Mouse (Mus musculus) liver, embryonic 11.5 days (tissue): Measurements from ENCODE around the gene Lsm4. TPM values are rescaled to one million over a fixed set of nuclear protein-coding genes. Genes with fewer than 3 reads are reported as not detected.

ENCODE experiments used
- ATAC-seq: fragments of 200-750 bp; cut with Nextera tagmentation; replicated peaks from 2 replicates; pipeline ENCODE4 v1.8.0; 2017; ENCODE audit warnings: moderate number of reproducible peaks, mild to moderate bottlenecking, moderate TSS enrichment, moderate library complexity; ENCODE audit not compliant: low FRiP score
- DNase-seq: peaks from one replicate; pipeline ENCODE4 v3.0.0-alpha.2; 2017; ENCODE audit warnings: low spot score
- H3K27ac ChIP-seq: fragments of 300-500 bp; sonication (generic); 2 replicates; pipeline ENCODE4 v1.5.1; 2014; ENCODE audit warnings: mild to moderate bottlenecking, low read depth, low read length, control low read depth
- H3K27me3 ChIP-seq: fragments of 300-500 bp; sonication (generic); replicated peaks from 2 replicates; pipeline ENCODE4 v1.6.1; 2014; ENCODE audit warnings: low read length, mixed read lengths; ENCODE audit not compliant: control insufficient read depth, insufficient read depth
- H3K36me3 ChIP-seq: fragments of 300-500 bp; sonication (generic); 2 replicates; pipeline ENCODE4 v1.6.1; 2014; ENCODE audit warnings: mild to moderate bottlenecking, low read length, moderate library complexity, mixed read lengths; ENCODE audit not compliant: control insufficient read depth, insufficient read depth
- H3K4me1 ChIP-seq: fragments of 300-500 bp; sonication (generic); replicated peaks from 2 replicates; pipeline ENCODE4 v1.6.1; 2014; ENCODE audit warnings: low read length, mixed read lengths; ENCODE audit not compliant: control insufficient read depth, insufficient read depth
- H3K4me2 ChIP-seq: fragments of 300-500 bp; sonication (generic); 2 replicates; pipeline ENCODE4 v1.6.1; 2014; ENCODE audit warnings: mild to moderate bottlenecking, control low read depth, moderate library complexity
- H3K4me3 ChIP-seq: fragments of 300-500 bp; sonication (generic); 2 replicates; pipeline ENCODE4 v1.5.1; 2014; ENCODE audit warnings: low read depth, low read length, control low read depth
- H3K9ac ChIP-seq: fragments of 300-500 bp; sonication (generic); 2 replicates; pipeline ENCODE4 v1.6.1; 2014; ENCODE audit warnings: low read depth, low read length, control low read depth
- H3K9me3 ChIP-seq: fragments of 300-500 bp; sonication (generic); 2 replicates; pipeline ENCODE4 v1.6.1; 2016; ENCODE audit warnings: low read length, inconsistent platforms, mixed read lengths; ENCODE audit not compliant: control insufficient read depth
- WGBS: fragments of 180-500 bp; shearing (Covaris S2); extraction: QIAGEN DNeasy Blood & Tissue Kit; methylation state at CpG from one replicate; pipeline ENCODE4 v1.1.7; 2014; 5-methylcytosine and 5-hydroxymethylcytosine counted together
- polyA plus RNA-seq: library from polyadenylated mRNA; unstranded; fragments of >200 nt; fragmentation: Nextera tagmentation; extraction: Ambion mirVana; gene quantifications from 2 replicates; pipeline ENCODE4 v1.2.1, GENCODE M21; 2014

Gene Lsm4
- polyA plus RNA-seq, 1 experiment from 2014 or later: 357 TPM

- H3K4me3 ChIP-seq: peak within 1 kb of the TSS; percentile 96
- under 1% methylated on average over 69 of the region's 69 CpGs for WGBS
Measured at GRCm38 (mm10) chr8:70698310-70699109, 25.5 kb downstream of the Lsm4 start, which contains the start of gene Jund. Jund (plus strand) TSS chr8:70698949.

GRCm38 (mm10) chr8:70699116-70699833, 26.2 kb downstream of the Lsm4 start:
- Histone ChIP-seq H3K9me3 (no peaks in the 10 kb centered on the region), H3K4me1 (peaks cover 37% of the 10 kb centered on the region), H3K27ac (peak overlapping the region; percentile 99), H3K4me3 (peak overlapping the region; percentile 96), H3K9ac (peak overlapping the region; percentile 96), H3K4me2 (peak overlapping the region; percentile 85), H3K27me3 (no peaks in the 10 kb centered on the region), H3K36me3 (no peaks in the 10 kb centered on the region; the same call in 1 of the 2 replicates)
- ATAC-seq (no peak; the same call in 1 of the 2 replicates), DNase-seq (no peak)
- under 1% methylated on average over 87 of the region's 89 CpGs for WGBS

More at GRCm38 (mm10) chr8:70698310-70699109, 25.5 kb downstream of the Lsm4 start, which contains the start of gene Jund:
- no peaks in the 10 kb centered on the region; the same call in 1 of the 2 replicates for H3K36me3 ChIP-seq
- H3K27me3 ChIP-seq: no peaks in the 10 kb centered on the region
- H3K4me1 ChIP-seq: peaks cover 37% of the 10 kb centered on the region
- DNase-seq: peak; percentile 99
- H3K9me3 ChIP-seq: no peaks in the 10 kb centered on the region
- peak; percentile 86 for ATAC-seq
- H3K9ac ChIP-seq: peak within 1 kb of the TSS; percentile 96
- H3K4me2 ChIP-seq: peak within 1 kb of the TSS; percentile 85
- H3K27ac ChIP-seq: peak within 1 kb of the TSS; percentile 99

GRCm38 (mm10) chr8:70699834-70700554, 26.9 kb downstream of the Lsm4 start:
- DNase-seq: peak; percentile 83
- Histone ChIP-seq H3K9ac (peak overlapping the region; percentile 96), H3K4me3 (peak overlapping the region; percentile 96), H3K27me3 (no peaks in the 10 kb centered on the region), H3K9me3 (no peaks in the 10 kb centered on the region), H3K27ac (peak overlapping the region; percentile 99), H3K36me3 (no peaks in the 10 kb centered on the region; the same call in 1 of the 2 replicates), H3K4me2 (peak overlapping the region; percentile 85), H3K4me1 (peaks cover 34% of the 10 kb centered on the region)
- no peak for ATAC-seq
- 1% methylated on average over 57 of the region's 59 CpGs for WGBS

GRCm38 (mm10) chr8:70700555-70700922, 27.5 kb downstream of the Lsm4 start:
- H3K4me1 ChIP-seq: peaks cover 29% of the 10 kb centered on the region

GRCm38 (mm10) chr8:70701048-70701981, 28.3 kb downstream of the Lsm4 start:
- WGBS: 56% methylated on average over 10 of the region's 10 CpGs
- DNase-seq: no peak
- H3K9me3 ChIP-seq: no peaks in the 10 kb centered on the region

More at GRCm38 (mm10) chr8:70700555-70700922, 27.5 kb downstream of the Lsm4 start:
- ATAC-seq (peak; percentile 10), DNase-seq (peak; percentile 92)
- Histone ChIP-seq H3K4me3 (peak overlapping the region; percentile 96), H3K9me3 (no peaks in the 10 kb centered on the region), H3K27ac (peak overlapping the region; percentile 99; the same call in 1 of the 2 replicates), H3K36me3 (no peaks in the 10 kb centered on the region; the same call in 1 of the 2 replicates), H3K4me2 (peak overlapping the region; percentile 85), H3K27me3 (no peaks in the 10 kb centered on the region), H3K9ac (peak overlapping the region; percentile 96)
- WGBS: under 1% methylated on average over 20 of the region's 20 CpGs

GRCm38 (mm10) chr8:70701982-70702841, 29.2 kb downstream of the Lsm4 start:
- H3K9ac ChIP-seq: no peak overlapping the region
- DNase-seq: no peak
- no peak overlapping the region for H3K4me2 ChIP-seq
- WGBS: 79% methylated on average over 2 of the region's 2 CpGs
- no peak overlapping the region for H3K4me3 ChIP-seq
- no peak for ATAC-seq
- no peak overlapping the region for H3K27ac ChIP-seq
- no peaks in the 10 kb centered on the region for H3K9me3 ChIP-seq
- H3K4me1 ChIP-seq: peaks cover 16% of the 10 kb centered on the region
- H3K27me3 ChIP-seq: no peaks in the 10 kb centered on the region
- no peaks in the 10 kb centered on the region; the same call in 1 of the 2 replicates for H3K36me3 ChIP-seq

More at GRCm38 (mm10) chr8:70701048-70701981, 28.3 kb downstream of the Lsm4 start:
- H3K36me3 ChIP-seq: no peaks in the 10 kb centered on the region; the same call in 1 of the 2 replicates
- H3K4me2 ChIP-seq: peak overlapping the region; percentile 85
- H3K27me3 ChIP-seq: no peaks in the 10 kb centered on the region
- ATAC-seq: no peak
- H3K4me1 ChIP-seq: peaks cover 21% of the 10 kb centered on the region
- H3K9ac ChIP-seq: peak overlapping the region; percentile 96
- H3K27ac ChIP-seq: peak overlapping the region; percentile 99; the same call in 1 of the 2 replicates
- H3K4me3 ChIP-seq: peak overlapping the region; percentile 96

GRCm38 (mm10) chr8:70702842-70703182, 29.8 kb downstream of the Lsm4 start:
- Histone ChIP-seq H3K36me3 (no peaks in the 10 kb centered on the region; the same call in 1 of the 2 replicates), H3K4me1 (peaks cover 10% of the 10 kb centered on the region), H3K27me3 (no peaks in the 10 kb centered on the region), H3K9me3 (no peaks in the 10 kb centered on the region), H3K4me3 (no peak overlapping the region), H3K27ac (no peak overlapping the region), H3K4me2 (no peak overlapping the region), H3K9ac (no peak overlapping the region)
- WGBS: 67% methylated on average over 3 of the region's 3 CpGs
- ATAC-seq (no peak), DNase-seq (no peak)
